In genomic region chr13:114075724-114076384, GRCm38 (mm10) we compare ENCODE assay signal across 8 mouse cellular contexts.
DNase-seq lines count a peak whose midpoint lies in the region; ATAC-seq and TF ChIP-seq lines count a peak whose summit lies in the region.

No protein-coding gene starts in this region.

- no peak overlapping the region for H3K4me3 ChIP-seq in gastrocnemius, adult 2 months
- H3K4me3 ChIP-seq in kidney, embryonic 14.5 days (ENCODE audit: low read length), result no peak overlapping the region

- WGBS in kidney, embryonic 14.5 days, result 74% methylated on average over 9 of the region's 9 CpGs

- TF ChIP-seq CTCF in gastrocnemius, adult 2 months (IDR thresholded peaks at IDR 0.05), result peak; percentile 77

- no peaks in the 10 kb centered on the region for H3K9me3 ChIP-seq in kidney, embryonic 14.5 days (ENCODE audit: control insufficient read depth, low read length)

- DNase-seq in gastrocnemius, adult 2 months, result no peak
- no peak for DNase-seq in gastrocnemius, postnatal 36 days
- peak; percentile 46 for DNase-seq in testis, postnatal 10 days (ENCODE audit: low spot score)
- no peak for DNase-seq in testis, postnatal 14 days (ENCODE audit: low spot score)
- DNase-seq in embryo, embryonic 10.5 days (ENCODE audit: low spot score), result peak; percentile 82
- no peak for DNase-seq in spleen, postnatal 10 days (ENCODE audit: low spot score in 2 of 2)

- H3K27ac ChIP-seq in gastrocnemius, adult 2 months, result no peak overlapping the region
- H3K27ac ChIP-seq in kidney, embryonic 14.5 days (ENCODE audit: low read depth, low read length), result no peak overlapping the region

- H3K36me3 ChIP-seq in kidney, embryonic 14.5 days (ENCODE audit: control insufficient read depth, insufficient read depth, low read length), result no peaks in the 10 kb centered on the region

- no peak overlapping the region for H3K9ac ChIP-seq in kidney, embryonic 14.5 days (ENCODE audit: low read depth, low read length)

- no peaks in the 10 kb centered on the region for H3K27me3 ChIP-seq in kidney, embryonic 14.5 days (ENCODE audit: control insufficient read depth, insufficient read depth, low read length)

- intact Hi-C loops in gastrocnemius, adult 2 months (cut with DNase I), result loop anchor here (1.0 to 10.0 kb wide), 4 partner anchors 199 to 719 kb away; no protein-coding TSS in a partner anchor
- intact Hi-C loops in gastrocnemius, postnatal 36 days (cut with DNase I), result loop anchor here (2.0 to 10.0 kb wide), 3 partner anchors 199 to 719 kb away; no protein-coding TSS in a partner anchor

- no peaks in the 10 kb centered on the region for H3K4me1 ChIP-seq in kidney, embryonic 14.5 days (ENCODE audit: control insufficient read depth, insufficient read depth, low read length)

- H3K4me2 ChIP-seq in kidney, embryonic 14.5 days (replicated peaks; ENCODE audit: low read depth, low read length), result no peak overlapping the region

- peak; percentile 79; the same call in 1 of the 2 replicates for ATAC-seq in kidney, embryonic 14.5 days (ENCODE audit: low FRiP score, low TSS enrichment)
- peak; percentile 66 for ATAC-seq in megakaryocyte progenitor cell, adult 5-6 weeks (replicated peaks; ENCODE audit: poor library complexity)

Comparison
In these comparisons a context has a peak if more than half of its experiments do, and no peak if none do; other contexts are left out.
1. DNase-seq: peak in testis, postnatal 10 days (single experiment) and embryo, embryonic 10.5 days (single experiment); none in gastrocnemius, adult 2 months (single experiment), gastrocnemius, postnatal 36 days (0 of 2), testis, postnatal 14 days (single experiment) and spleen, postnatal 10 days (0 of 2).